Mouse (Mus musculus) gastrocnemius, postnatal 25 days (tissue): ENCODE data around the gene Cab39. TPM values are rescaled to one million over a fixed set of nuclear protein-coding genes. Genes with fewer than 3 reads are reported as not detected.

ENCODE experiments used
- DNase-seq: peaks from one replicate; pipeline ENCODE4 v3.0.0; 2022
- microRNA-seq, 2 experiments: library from miRNA; unstranded; fragments of <30 nt; microRNA quantifications; one replicate each; pipeline ENCODE4 v1.2.0; 2021; ENCODE audit warnings: borderline replicate concordance in 2 of 2
- total RNA-seq, 2 experiments: library from RNA; stranded (reverse); gene quantifications; 1 replicate in 1 of 2; 2 replicates in 1 of 2; pipeline ENCODE4 v1.2.3; 2021

Cab39 gene
- total RNA-seq, 2 experiments from 2014 or later, result 142 to 177 TPM

DNA sequence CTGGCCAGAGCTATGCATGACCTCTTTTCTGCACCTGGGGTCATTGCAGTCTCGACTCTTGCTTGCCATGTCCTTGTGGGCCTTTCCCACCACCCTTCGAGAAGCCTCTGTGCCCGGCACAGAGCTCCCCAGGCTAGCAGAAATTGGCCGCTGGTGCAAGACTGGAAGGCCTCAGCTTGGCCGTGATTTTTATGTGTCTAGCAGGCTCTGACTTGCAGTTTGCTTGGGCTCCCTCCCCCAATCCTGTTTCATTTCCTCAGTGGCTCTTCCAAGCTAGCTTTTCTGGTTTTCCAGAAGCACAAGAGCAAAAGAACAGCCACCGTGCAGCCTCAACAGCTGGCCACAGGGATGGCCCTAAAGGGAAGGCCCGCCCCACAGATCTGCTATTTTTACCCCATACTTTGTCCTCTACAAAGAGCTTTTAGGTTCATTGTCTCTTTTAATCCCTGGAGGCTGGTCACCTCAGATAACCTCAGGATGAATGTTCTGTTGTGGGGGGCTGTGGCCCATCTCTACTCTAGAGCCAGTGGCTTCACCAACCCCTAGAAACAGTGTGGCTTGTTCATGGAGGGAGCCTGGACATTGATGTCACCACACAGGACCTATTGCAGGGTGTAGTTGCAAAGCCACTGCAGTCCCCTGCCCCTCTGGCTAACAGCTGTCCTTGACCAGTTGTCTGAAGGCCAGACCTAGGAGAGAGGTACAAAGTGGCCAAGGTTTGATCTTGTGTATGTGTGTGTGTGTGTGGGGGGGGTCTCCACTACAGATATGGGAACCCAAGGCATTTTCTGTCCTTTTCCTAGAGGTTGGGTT is 107.5 kb downstream of the Cab39 start:
- peak; percentile 39 for DNase-seq

Small RNAs within 50 kb of the gene (microRNA-seq; reads per million reads assigned to microRNA genes)
- 0 reads per million in 2 experiments for gene Gm25472
- gene Mir8096, result 0 to 0.74 reads per million in 2 experiments

Other genes starting within 250 kb of the Cab39 start
- not detected for gene G530012D18Rik, start 217.8 kb upstream of the Cab39 start, total RNA-seq
- 1 to 10 TPM in 1 of 2 experiments, under 1 TPM in 1; 0.72 to 1.3 TPM for gene Sp110, start 194.6 kb upstream of the Cab39 start, total RNA-seq
- gene Sp140, start 193.1 kb upstream of the Cab39 start, total RNA-seq, result 1 to 10 TPM in 1 of 2 experiments, under 1 TPM in 1; 0.18 to 1.9 TPM
- gene Sp100, start 143.5 kb upstream of the Cab39 start, total RNA-seq, result 1 to 10 TPM; 4.6 to 4.9 TPM
- gene A630001G21Rik, start 14.8 kb upstream of the Cab39 start, total RNA-seq, result under 1 TPM; 0.15 to 0.48 TPM
- gene Itm2c, start 100.8 kb downstream of the Cab39 start, total RNA-seq, result 10 to 100 TPM; 21.2 to 22.6 TPM
- not detected for gene 4933407L21Rik, start 135.0 kb downstream of the Cab39 start, total RNA-seq
- not detected for gene Gpr55, start 167.6 kb downstream of the Cab39 start, total RNA-seq
- not detected for gene Spata3, start 223.4 kb downstream of the Cab39 start, total RNA-seq